Mouse (Mus musculus) liver, embryonic 14.5 days (tissue): ENCODE results near the gene Ankib1. TPM values are rescaled to one million over a fixed set of nuclear protein-coding genes. Genes with fewer than 3 reads are reported as not detected.

Experiments used
- ATAC-seq: fragments of 200-750 bp; cut with Nextera tagmentation; 2 replicates; pipeline ENCODE4 v1.8.0; 2017; ENCODE audit warnings: moderate number of reproducible peaks, mild to moderate bottlenecking, moderate library complexity; ENCODE audit not compliant: insufficient read depth
- DNase-seq, 3 experiments: peaks; one replicate each; pipeline ENCODE4 v3.0.0-alpha.2; 2012 to 2013; ENCODE audit warnings: low read depth in 3 of 3, low spot score in 3 of 3
- H3K27ac ChIP-seq: fragments of 300-500 bp; sonication (generic); 2 replicates; pipeline ENCODE4 v1.5.1; 2014; ENCODE audit warnings: moderate library complexity, mild to moderate bottlenecking, control low read depth, inconsistent platforms
- H3K27me3 ChIP-seq: fragments of 300-500 bp; sonication (generic); 2 replicates; pipeline ENCODE4 v1.6.1; 2014; ENCODE audit warnings: mild to moderate bottlenecking, low read length, moderate library complexity; ENCODE audit not compliant: control insufficient read depth, insufficient read depth
- H3K36me3 ChIP-seq: fragments of 300-500 bp; sonication (generic); replicated peaks from 2 replicates; pipeline ENCODE4 v1.6.1; 2014; ENCODE audit warnings: low read depth; ENCODE audit not compliant: control insufficient read depth, insufficient read depth
- H3K4me1 ChIP-seq, 2 experiments: fragments of 200-500 bp in 1 of 2; fragments of 300-500 bp in 1 of 2; sonication (generic) in 1 of 2; replicated peaks; 2 replicates each; pipeline ENCODE4 v1.6.1; 2012 to 2014; ENCODE audit warnings: antibody characterized with exemption in 1 of 2, inconsistent platforms in 1 of 2, low read length in 1 of 2; ENCODE audit not compliant: control insufficient read depth in 2 of 2, insufficient read depth in 2 of 2
- H3K4me2 ChIP-seq: fragments of 300-500 bp; sonication (generic); 2 replicates; pipeline ENCODE4 v1.6.1; 2014; ENCODE audit warnings: low read depth, mild to moderate bottlenecking, control low read depth, moderate library complexity
- H3K4me3 ChIP-seq, 2 experiments: fragments of 200-500 bp in 1 of 2; fragments of 300-500 bp in 1 of 2; sonication (generic) in 1 of 2; 2 replicates each; pipeline ENCODE4 v1.5.1; 2012 to 2014; ENCODE audit warnings: low read depth in 2 of 2, low read length in 2 of 2, mild to moderate bottlenecking in 2 of 2, control low read depth in 1 of 2, inconsistent platforms in 1 of 2, moderate library complexity in 1 of 2; ENCODE audit not compliant: insufficient read depth in 1 of 2
- H3K9ac ChIP-seq: fragments of 300-500 bp; sonication (generic); replicated peaks from 2 replicates; pipeline ENCODE4 v1.6.1; 2014; ENCODE audit warnings: mild to moderate bottlenecking, control low read depth, moderate library complexity
- H3K9me3 ChIP-seq: fragments of 300-500 bp; sonication (generic); 2 replicates; pipeline ENCODE4 v1.6.1; 2016; ENCODE audit warnings: low read length, mixed read lengths; ENCODE audit not compliant: control insufficient read depth
- CTCF ChIP-seq: IDR thresholded peaks from 2 replicates; pipeline ENCODE4 v1.5.1; 2016; ENCODE audit warnings: antibody characterized with exemption, low read depth, control low read depth
- EP300 ChIP-seq: IDR thresholded peaks from 2 replicates; pipeline ENCODE4 v1.6.1; 2016; ENCODE audit warnings: antibody characterized with exemption, low read depth
- WGBS: fragments of 180-500 bp; shearing (Covaris S2); extraction: QIAGEN DNeasy Blood & Tissue Kit; methylation state at CpG from one replicate; pipeline ENCODE4 v1.1.7; 2014; ENCODE audit not compliant: insufficient replicate concordance; 5-methylcytosine and 5-hydroxymethylcytosine counted together
- polyA plus RNA-seq, 2 experiments: library from polyadenylated mRNA; depleted of rRNA in 1 of 2; stranded (reverse) in 1 of 2; unstranded in 1 of 2; fragments of >200 nt; fragmentation: Nextera tagmentation in 1 of 2; extraction: Ambion mirVana in 1 of 2; gene quantifications; 2 replicates each; pipeline versions ENCODE4 v1.2.1 to v1.2.3; 2012 to 2014

The Ankib1 gene
- polyA plus RNA-seq, 2 experiments: 3.1 to 3.8 TPM

- no peak overlapping the region for H3K4me2 ChIP-seq
- DNase-seq (no peak), ATAC-seq (no peak)
- 84% methylated on average over 5 of the region's 5 CpGs for WGBS
- no peak overlapping the region for H3K4me3 ChIP-seq
- H3K36me3 ChIP-seq: no peaks in the 10 kb centered on the region
- no peak overlapping the region for H3K27ac ChIP-seq
- H3K9me3 ChIP-seq: no peaks in the 10 kb centered on the region
- H3K4me1 ChIP-seq: no peaks in the 10 kb centered on the region
- TF ChIP-seq EP300 (no peak), CTCF (no peak)
- H3K9ac ChIP-seq: no peak overlapping the region
- H3K27me3 ChIP-seq: no peaks in the 10 kb centered on the region
These were observed 102.7 kb downstream of the Ankib1 start for GRCm38 (mm10) chr5:3700025-3700424.

GRCm38 (mm10) chr5:3696031-3696430 lies 106.7 kb downstream of the Ankib1 start:
- H3K9ac ChIP-seq: no peak overlapping the region
- peaks cover 5% of the 10 kb centered on the region for H3K36me3 ChIP-seq
- ATAC-seq: no peak
- TF ChIP-seq CTCF: no peak
- TF ChIP-seq EP300: no peak
- no peaks in the 10 kb centered on the region for H3K9me3 ChIP-seq
- H3K4me3 ChIP-seq: no peak overlapping the region
- no peak overlapping the region for H3K27ac ChIP-seq
- H3K4me2 ChIP-seq: no peak overlapping the region
- WGBS: 55% methylated on average over 3 of the region's 3 CpGs
- no peaks in the 10 kb centered on the region for H3K4me1 ChIP-seq
- DNase-seq: no peak
- H3K27me3 ChIP-seq: no peaks in the 10 kb centered on the region

GRCm38 (mm10) chr5:3695191-3695590 lies 107.5 kb downstream of the Ankib1 start:
- no peak overlapping the region for H3K9ac ChIP-seq
- H3K4me1 ChIP-seq: no peaks in the 10 kb centered on the region
- DNase-seq (no peak), ATAC-seq (no peak)
- H3K27me3 ChIP-seq: no peaks in the 10 kb centered on the region
- H3K27ac ChIP-seq: no peak overlapping the region
- H3K9me3 ChIP-seq: no peaks in the 10 kb centered on the region
- no peak overlapping the region for H3K4me2 ChIP-seq
- H3K36me3 ChIP-seq: peaks cover 5% of the 10 kb centered on the region
- TF ChIP-seq EP300: no peak
- no peak for TF ChIP-seq CTCF
- 67% methylated on average over 4 of the region's 4 CpGs for WGBS
- H3K4me3 ChIP-seq: no peak overlapping the region

GRCm38 (mm10) chr5:3692956-3693355 lies 109.8 kb downstream of the Ankib1 start:
- no peak for ATAC-seq
- no peaks in the 10 kb centered on the region for H3K4me1 ChIP-seq
- no peaks in the 10 kb centered on the region for H3K27me3 ChIP-seq
- 85% methylated on average over 9 of the region's 9 CpGs for WGBS
- H3K4me2 ChIP-seq: no peak overlapping the region
- no peak for DNase-seq
- H3K9me3 ChIP-seq: no peaks in the 10 kb centered on the region
- no peak overlapping the region for H3K27ac ChIP-seq
- no peak overlapping the region for H3K9ac ChIP-seq
- H3K36me3 ChIP-seq: peaks cover 5% of the 10 kb centered on the region
- H3K4me3 ChIP-seq: no peak overlapping the region
- TF ChIP-seq EP300 (no peak), CTCF (no peak)

GRCm38 (mm10) chr5:3691283-3691682 lies 111.4 kb downstream of the Ankib1 start:
- no peak overlapping the region for H3K9ac ChIP-seq
- ATAC-seq (no peak), DNase-seq (no peak)
- no peak overlapping the region for H3K4me3 ChIP-seq
- TF ChIP-seq CTCF: no peak
- no peak for TF ChIP-seq EP300
- no peaks in the 10 kb centered on the region for H3K9me3 ChIP-seq
- peaks cover 5% of the 10 kb centered on the region for H3K36me3 ChIP-seq
- H3K27me3 ChIP-seq: no peaks in the 10 kb centered on the region
- 81% methylated on average over 3 of the region's 3 CpGs for WGBS
- no peaks in the 10 kb centered on the region for H3K4me1 ChIP-seq
- H3K27ac ChIP-seq: no peak overlapping the region
- H3K4me2 ChIP-seq: no peak overlapping the region
